9 mouse cellular contexts compared by ENCODE assay signal in the genomic region with DNA sequence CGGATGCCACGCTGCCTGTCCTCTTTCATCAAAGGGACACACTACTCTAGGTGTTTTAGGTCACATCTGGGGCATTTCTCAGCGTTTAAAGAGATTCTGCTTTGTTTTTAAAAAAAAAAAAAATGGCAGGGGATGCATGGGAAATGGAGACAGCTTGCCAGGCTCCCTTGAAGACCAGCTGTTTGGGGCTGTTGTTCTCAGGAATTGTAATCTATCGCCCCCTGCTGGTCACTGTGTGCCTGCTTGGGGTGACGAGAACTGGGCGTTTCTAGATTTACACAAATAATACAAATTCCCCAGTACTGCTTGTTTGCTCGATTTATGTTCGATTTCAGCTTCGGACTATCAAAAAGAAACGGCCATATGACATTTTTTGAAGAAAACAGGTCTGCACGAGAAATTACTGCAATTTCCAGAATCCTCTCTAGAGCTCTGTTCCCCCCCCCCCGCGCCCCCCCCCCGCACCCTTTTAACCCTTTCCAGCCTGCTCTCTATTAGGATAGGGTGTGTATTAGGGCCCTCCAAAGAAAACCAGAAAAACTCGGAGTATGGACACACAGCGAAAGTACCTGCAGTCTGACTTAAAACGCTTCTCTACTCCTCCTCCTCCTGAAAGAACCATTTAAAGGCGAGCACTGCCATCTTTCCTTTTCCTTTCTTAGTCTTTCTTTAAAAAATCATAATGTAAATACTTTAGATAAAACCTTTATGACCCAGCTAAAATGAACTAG. TPM values are rescaled to one million over a fixed set of nuclear protein-coding genes. Genes with fewer than 3 reads are reported as not detected.
DNase-seq lines count a peak whose midpoint lies in the region; ATAC-seq and TF ChIP-seq lines count a peak whose summit lies in the region.
"Had no signal": no experiment of that assay in that cellular context is flagged by ENCODE, and none has a peak within 500 bp of the region (broad histone marks: within the 10 kb centered on the region; RNA-seq: fewer than 3 reads in every experiment).

No protein-coding gene starts in this region.

- TF ChIP-seq POLR2A in bone marrow, adult 2 months (IDR thresholded peaks at IDR 0.05; ENCODE audit: borderline replicate concordance, control insufficient read depth, low read depth, low read length) = no peak

- no peak overlapping the region for H3K27ac ChIP-seq in bone marrow, adult 2 months (ENCODE audit: control insufficient read depth, insufficient read depth, low read depth, low read length, poor library complexity)
- H3K27ac ChIP-seq in hindbrain, embryonic 10.5 days = no peak overlapping the region
- H3K27ac ChIP-seq: limb, embryonic 15.5 days had no signal

- H3K9me3 ChIP-seq in G1E (replicated peaks) = peaks cover 7% of the 10 kb centered on the region
- H3K9me3 ChIP-seq in hindbrain, embryonic 10.5 days = no peaks in the 10 kb centered on the region
- H3K9me3 ChIP-seq: limb, embryonic 15.5 days had no signal

- 10% methylated on average over 18 of the region's 18 CpGs for WGBS in bone marrow, adult 2 months
- WGBS in hindbrain, embryonic 10.5 days = 6% methylated on average over 18 of the region's 18 CpGs

- H3K36me3 ChIP-seq in G1E (replicated peaks) = no peaks in the 10 kb centered on the region
- H3K36me3 ChIP-seq in hindbrain, embryonic 10.5 days = no peaks in the 10 kb centered on the region
- H3K36me3 ChIP-seq: limb, embryonic 15.5 days had no signal

- no peak overlapping the region for H3K4me3 ChIP-seq in G1E (ENCODE audit: low read depth, low read length)
- no peak overlapping the region for H3K4me3 ChIP-seq in bone marrow, adult 2 months (replicated peaks; ENCODE audit: control insufficient read depth, low read depth, low read length)
- peak overlapping the region; percentile 24; the same call in 1 of the 2 replicates for H3K4me3 ChIP-seq in hindbrain, embryonic 10.5 days
- H3K4me3 ChIP-seq: limb, embryonic 15.5 days had no signal

- DNase-seq in G1E (ENCODE audit: low spot score) = peak; percentile 47
- DNase-seq in fibroblast of lung, adult 2 months (ENCODE audit: low read depth) = peak; percentile 53
- peak; percentile 85 for DNase-seq in hindbrain, embryonic 10.5 days (ENCODE audit: low spot score)
- peak; percentile 78 to 79 for DNase-seq in layer of hippocampus, postnatal 36 days
- DNase-seq in mesoderm, embryonic 11.5 days (ENCODE audit: low read depth, low spot score) = peak; percentile 94
- peak; percentile 73 for DNase-seq in right cerebral cortex, postnatal 25 days
- DNase-seq in yolk sac, embryonic 10.5 days (ENCODE audit: low spot score) = peak; percentile 69

- peaks cover 8% of the 10 kb centered on the region; the same call in 1 of the 2 replicates for H3K27me3 ChIP-seq in G1E (ENCODE audit: insufficient read depth, low read length)
- peaks cover 55% of the 10 kb centered on the region for H3K27me3 ChIP-seq in hindbrain, embryonic 10.5 days (ENCODE audit: insufficient read depth, poor library complexity, severe bottlenecking)

- ATAC-seq in G1E (ENCODE audit: extremely low read depth, insufficient number of reproducible peaks, low FRiP score, poor library complexity, severe bottlenecking) = peak; percentile 28; the same call in 1 of the 2 replicates

- H3K4me1 ChIP-seq in G1E (ENCODE audit: insufficient read depth, low read depth, low read length) = no peaks in the 10 kb centered on the region
- no peaks in the 10 kb centered on the region for H3K4me1 ChIP-seq in bone marrow, adult 2 months (ENCODE audit: control insufficient read depth, insufficient read depth, low read length)
- H3K4me1 ChIP-seq in hindbrain, embryonic 10.5 days (replicated peaks) = peaks cover 25% of the 10 kb centered on the region

- TF ChIP-seq CTCF in G1E (IDR thresholded peaks at IDR 0.05; ENCODE audit: low read depth, low read length) = no peak
- peak; percentile 76 for TF ChIP-seq CTCF in bone marrow, adult 2 months (IDR thresholded peaks at IDR 0.05; ENCODE audit: control insufficient read depth, insufficient read depth, low read length)

RNA-seq across cellular contexts. Expression of gene Gad1, which starts 5.4 kb away (rescaled TPM):
- total RNA-seq in G1E (2014; fragmentation: Nextera tagmentation) (not detected in 2 replicates), G1E (2017) (0.05 and 0.12 TPM in 2 replicates)
- polyA plus RNA-seq in G1E (2012) = not detected in 2 replicates
- 3.2 TPM in 1 of 2 replicates, not detected in the other for polyA plus RNA-seq in bone marrow, adult 2 months (2011; ENCODE audit: insufficient read depth, insufficient read length, low replicate concordance, missing spikeins)
- polyA plus RNA-seq in hindbrain, embryonic 10.5 days (2016; fragmentation: Nextera tagmentation; extraction: Ambion mirVana) = 1.8 and 8.5 TPM in 2 replicates
- total RNA-seq in layer of hippocampus, postnatal 36 days (2021) = 100 to 1,000 TPM; 346 to 377 TPM

RNA-seq across cellular contexts. Expression of gene Erich2, which starts 49.7 kb away (rescaled TPM):
- not detected in 2 replicates for total RNA-seq in G1E (2014; fragmentation: Nextera tagmentation)
- not detected in 2 replicates for total RNA-seq in G1E (2017)
- polyA plus RNA-seq in G1E (2012) = not detected in 2 replicates
- polyA plus RNA-seq in bone marrow, adult 2 months (2011; ENCODE audit: insufficient read depth, insufficient read length, low replicate concordance, missing spikeins) = not detected in 2 replicates
- polyA plus RNA-seq in hindbrain, embryonic 10.5 days (2016; fragmentation: Nextera tagmentation; extraction: Ambion mirVana) = 1.6 and 1.9 TPM in 2 replicates
- total RNA-seq in layer of hippocampus, postnatal 36 days (2021) = 1 to 10 TPM in 1 of 2 experiments, under 1 TPM in 1; 0.88 to 1.0 TPM
